Mouse (Mus musculus) kidney, adult 2 months (tissue): Measurements from ENCODE around the gene Eef2kmt.

ENCODE experiments used
- CTCF ChIP-seq: fragments of 200-500 bp; conservative IDR thresholded peaks from 2 replicates; pipeline ENCODE4 v1.5.1; 2011; ENCODE audit warnings: low read depth, mild to moderate bottlenecking, control low read depth, low read length, moderate library complexity, mixed read lengths; ENCODE audit not compliant: insufficient read depth, insufficient read length
- POLR2A ChIP-seq: fragments of 200-500 bp; IDR thresholded peaks from one replicate; pipeline ENCODE4 v1.6.1; 2011; ENCODE audit warnings: low read depth, low read length, control low read depth

DNA sequence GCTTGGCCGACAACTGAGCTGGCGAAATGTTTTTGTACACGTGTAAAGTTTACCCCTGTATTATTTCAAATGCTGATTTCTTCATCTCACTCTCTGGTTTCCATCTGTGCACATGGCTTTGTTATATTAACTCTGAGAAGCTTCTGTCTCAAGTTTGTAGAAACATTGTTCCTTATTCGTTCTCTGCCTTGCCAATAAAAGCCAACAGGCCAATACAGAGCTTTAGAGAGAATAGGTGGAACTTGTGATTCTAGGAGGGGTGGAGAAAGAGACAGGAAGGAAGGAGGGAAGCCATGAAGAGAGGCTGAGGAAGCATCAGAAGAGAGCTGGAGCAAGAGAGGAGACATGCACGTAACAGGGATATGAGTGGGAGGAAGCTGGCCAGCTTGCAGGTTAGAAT, 49.7 kb downstream of the Eef2kmt start:
- TF ChIP-seq POLR2A (no peak), CTCF (no peak)
